Mouse (Mus musculus): ENCODE measurements around the gene Zfp936. TPM values are rescaled to one million over a fixed set of nuclear protein-coding genes. Genes with fewer than 3 reads are reported as not detected.
"Not testable (repeated sequence)": the region's sequence is repeated elsewhere in the genome, so short reads cannot be mapped to it uniquely, and the experiment has no call there.

Zfp936 gene
- polyA plus RNA-seq (2015; fragmentation: Nextera tagmentation; extraction: Ambion mirVana) = not detected in 2 replicates

DNA sequence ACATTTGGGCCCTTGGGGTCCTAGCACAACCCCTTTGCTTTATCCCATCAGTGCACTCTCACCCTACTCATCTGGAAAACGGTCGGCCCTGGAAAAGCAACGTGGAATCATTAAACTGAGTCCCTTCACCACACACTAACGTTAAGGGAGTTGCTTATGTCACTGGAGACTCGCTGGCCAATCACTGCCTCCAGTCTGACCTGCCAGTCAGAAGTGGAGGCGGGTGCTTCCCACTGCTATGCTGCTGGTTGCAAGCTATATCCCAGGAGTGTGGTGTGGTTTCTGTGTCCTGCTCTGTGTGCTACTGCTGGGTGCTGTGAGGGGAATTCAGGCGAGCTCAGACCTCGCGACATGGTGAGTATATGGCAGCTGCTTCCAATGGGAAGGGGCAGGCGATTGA lies at the start of gene Zfp936:
Gene Zfp936, plus strand, starts transcription at position 301 of the 400 bp plus-strand sequence.
- not testable (repeated sequence) for H3K27ac ChIP-seq (ENCODE audit: low read length); H3K36me3 ChIP-seq (ENCODE audit: insufficient read depth, low read length); H3K4me2 ChIP-seq (replicated peaks; ENCODE audit: low read depth, low read length); ATAC-seq; H3K4me3 ChIP-seq (ENCODE audit: low read depth, low read length); H3K9me3 ChIP-seq (ENCODE audit: low read length); H3K27me3 ChIP-seq (replicated peaks; ENCODE audit: insufficient read depth, low read length); H3K9ac ChIP-seq (replicated peaks; ENCODE audit: low read depth); DNase-seq (ENCODE audit: low spot score); H3K4me1 ChIP-seq (ENCODE audit: insufficient read depth, low read depth, low read length)
- 70% methylated on average over 10 of the region's 10 CpGs for WGBS

DNA sequence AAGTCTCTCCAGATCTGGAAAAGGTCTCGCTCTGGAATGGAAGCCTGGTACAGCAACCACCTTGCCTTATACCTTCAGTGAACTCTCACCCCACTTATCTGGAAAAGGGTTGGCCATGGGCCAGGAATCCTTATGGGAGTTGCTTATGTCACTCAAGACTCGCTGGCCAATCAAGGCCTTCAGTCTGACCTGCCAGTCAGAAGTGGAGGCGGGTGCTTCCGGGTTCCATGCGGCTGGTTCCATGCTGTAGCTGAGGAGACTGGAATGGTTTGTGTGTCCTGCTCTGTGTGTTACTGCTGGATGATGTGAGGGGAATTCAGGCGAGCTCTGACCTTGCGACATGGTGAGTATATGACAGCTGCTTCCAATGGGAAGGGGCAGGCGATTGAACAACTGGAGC lies 36.2 kb upstream of the Zfp936 start:
- DNase-seq (ENCODE audit: low spot score) (no peak), ATAC-seq (no peak)
- H3K4me3 ChIP-seq (ENCODE audit: low read depth, low read length) = no peak overlapping the region
- no peak overlapping the region for H3K27ac ChIP-seq (ENCODE audit: low read length)
- no peaks in the 10 kb centered on the region for H3K36me3 ChIP-seq (ENCODE audit: insufficient read depth, low read length)
- WGBS = 85% methylated on average over 8 of the region's 8 CpGs
- H3K27me3 ChIP-seq (replicated peaks; ENCODE audit: insufficient read depth, low read length) = no peaks in the 10 kb centered on the region
- TF ChIP-seq EP300 (IDR thresholded peaks at IDR 0.05) (no peak), CTCF (IDR thresholded peaks at IDR 0.05) (no peak)
- H3K4me2 ChIP-seq (replicated peaks; ENCODE audit: low read depth, low read length) = no peak overlapping the region
- no peaks in the 10 kb centered on the region for H3K4me1 ChIP-seq (ENCODE audit: insufficient read depth, low read depth, low read length)
- H3K9me3 ChIP-seq (ENCODE audit: low read length) = no peaks in the 10 kb centered on the region
- H3K9ac ChIP-seq (replicated peaks; ENCODE audit: low read depth) = no peak overlapping the region

DNA sequence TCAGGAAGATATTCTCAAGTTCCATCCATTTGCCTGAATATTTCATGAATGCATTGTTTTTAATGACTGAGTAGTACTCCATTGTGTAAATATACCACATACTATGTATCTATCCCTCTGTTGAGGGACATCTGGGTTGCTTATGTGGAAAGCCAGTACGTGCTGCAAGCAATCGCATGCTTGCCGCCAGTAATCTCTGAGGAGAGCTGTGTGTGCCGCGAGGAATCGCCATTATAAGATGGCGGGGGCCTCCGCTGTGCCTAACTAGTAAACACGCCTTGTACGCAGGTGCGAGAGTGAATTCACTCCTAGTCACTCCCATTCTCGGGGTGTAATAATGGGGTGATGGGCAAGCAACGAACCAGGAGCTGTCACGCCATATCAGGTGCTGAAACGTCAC lies 14.7 kb downstream of the Zfp936 start:
- H3K4me1 ChIP-seq (ENCODE audit: insufficient read depth, low read depth, low read length); H3K27me3 ChIP-seq (replicated peaks; ENCODE audit: insufficient read depth, low read length); DNase-seq (ENCODE audit: low spot score); H3K36me3 ChIP-seq (ENCODE audit: insufficient read depth, low read length); H3K9me3 ChIP-seq (ENCODE audit: low read length); H3K27ac ChIP-seq (ENCODE audit: low read length); ATAC-seq; H3K4me3 ChIP-seq (ENCODE audit: low read depth, low read length); H3K9ac ChIP-seq (replicated peaks; ENCODE audit: low read depth); H3K4me2 ChIP-seq (replicated peaks; ENCODE audit: low read depth, low read length): not testable (repeated sequence)
- WGBS = 91% methylated on average over 12 of the region's 15 CpGs

DNA sequence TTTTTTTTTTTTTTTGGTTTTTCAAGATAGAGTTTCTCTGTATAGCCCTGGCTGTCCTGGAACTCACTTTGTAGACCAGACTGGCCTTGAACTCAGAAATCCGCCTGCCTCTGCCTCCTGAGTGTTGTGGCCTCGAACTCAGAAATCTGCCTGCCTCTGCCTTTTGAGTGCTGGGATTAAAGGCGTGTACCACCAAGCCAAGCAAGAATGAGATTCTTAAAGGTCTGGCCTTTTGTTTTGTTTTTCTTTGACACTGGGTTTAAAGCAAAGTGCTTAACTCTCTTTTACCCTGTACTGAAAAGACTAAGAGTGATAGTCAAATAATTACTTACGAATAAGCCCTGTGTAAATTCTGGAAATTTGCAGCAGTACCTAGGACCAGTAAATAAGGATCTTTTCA lies 50.1 kb downstream of the Zfp936 start:
- H3K4me3 ChIP-seq (ENCODE audit: low read depth, low read length); H3K4me2 ChIP-seq (replicated peaks; ENCODE audit: low read depth, low read length); H3K27ac ChIP-seq (ENCODE audit: low read length); H3K27me3 ChIP-seq (replicated peaks; ENCODE audit: insufficient read depth, low read length); ATAC-seq; DNase-seq (ENCODE audit: low spot score); H3K36me3 ChIP-seq (ENCODE audit: insufficient read depth, low read length); H3K4me1 ChIP-seq (ENCODE audit: insufficient read depth, low read depth, low read length); H3K9ac ChIP-seq (replicated peaks; ENCODE audit: low read depth); H3K9me3 ChIP-seq (ENCODE audit: low read length): not testable (repeated sequence)
- WGBS = 66% methylated on average over 4 of the region's 4 CpGs

DNA sequence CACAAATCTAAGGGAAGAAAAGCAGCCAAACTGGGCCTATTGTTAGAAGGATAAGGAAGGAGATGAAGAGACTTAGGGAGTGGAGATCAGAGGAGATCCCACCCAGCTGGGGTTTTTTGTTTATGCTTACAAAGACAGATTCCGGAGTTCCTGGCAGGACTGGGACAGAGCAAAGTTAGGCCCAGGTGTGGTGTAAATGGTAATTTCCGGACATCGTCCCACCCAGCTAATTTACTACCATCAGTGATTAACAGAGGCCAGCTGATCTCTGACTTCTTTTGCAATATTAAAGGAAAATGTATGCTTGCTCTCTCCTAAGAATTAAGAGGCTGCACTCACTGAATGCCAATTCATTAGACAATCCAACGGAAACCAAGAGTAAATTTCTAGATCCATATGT lies 53.1 kb downstream of the Zfp936 start:
- H3K9me3 ChIP-seq (ENCODE audit: low read length) = peaks cover 14% of the 10 kb centered on the region

DNA sequence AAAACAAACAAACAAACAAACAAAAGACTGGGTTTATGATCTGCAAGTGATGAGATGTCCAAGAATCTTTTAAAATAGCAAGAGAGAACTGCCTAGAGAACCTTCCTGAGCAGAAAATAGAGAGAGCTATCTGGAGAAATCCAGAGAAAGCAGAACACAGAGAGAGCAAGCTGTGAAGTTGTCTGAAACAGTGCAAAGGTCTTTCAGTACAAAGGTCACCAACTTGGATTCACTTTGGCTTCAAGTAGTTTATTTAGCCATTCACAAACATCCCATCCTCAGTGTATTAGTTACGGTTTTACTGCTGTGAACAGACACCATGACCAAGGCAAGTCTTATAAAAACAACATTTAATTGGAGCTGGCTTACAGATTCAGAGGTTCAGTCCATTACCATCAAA lies 53.8 kb downstream of the Zfp936 start:
- WGBS = 85% methylated on average over 1 of the region's 1 CpGs
- not testable (repeated sequence) for H3K27ac ChIP-seq (ENCODE audit: low read length); H3K4me1 ChIP-seq (ENCODE audit: insufficient read depth, low read depth, low read length); H3K27me3 ChIP-seq (replicated peaks; ENCODE audit: insufficient read depth, low read length); H3K36me3 ChIP-seq (ENCODE audit: insufficient read depth, low read length); H3K4me2 ChIP-seq (replicated peaks; ENCODE audit: low read depth, low read length); H3K9ac ChIP-seq (replicated peaks; ENCODE audit: low read depth); DNase-seq (ENCODE audit: low spot score); H3K4me3 ChIP-seq (ENCODE audit: low read depth, low read length); ATAC-seq
- H3K9me3 ChIP-seq (ENCODE audit: low read length) = peaks cover 14% of the 10 kb centered on the region

More for the DNA sequence above, 53.1 kb downstream of the Zfp936 start:
- WGBS = 76% methylated on average over 4 of the region's 4 CpGs
- not testable (repeated sequence) for H3K4me2 ChIP-seq (replicated peaks; ENCODE audit: low read depth, low read length); H3K4me3 ChIP-seq (ENCODE audit: low read depth, low read length); H3K9ac ChIP-seq (replicated peaks; ENCODE audit: low read depth); H3K27me3 ChIP-seq (replicated peaks; ENCODE audit: insufficient read depth, low read length); DNase-seq (ENCODE audit: low spot score); H3K36me3 ChIP-seq (ENCODE audit: insufficient read depth, low read length); H3K4me1 ChIP-seq (ENCODE audit: insufficient read depth, low read depth, low read length); H3K27ac ChIP-seq (ENCODE audit: low read length); ATAC-seq

DNA sequence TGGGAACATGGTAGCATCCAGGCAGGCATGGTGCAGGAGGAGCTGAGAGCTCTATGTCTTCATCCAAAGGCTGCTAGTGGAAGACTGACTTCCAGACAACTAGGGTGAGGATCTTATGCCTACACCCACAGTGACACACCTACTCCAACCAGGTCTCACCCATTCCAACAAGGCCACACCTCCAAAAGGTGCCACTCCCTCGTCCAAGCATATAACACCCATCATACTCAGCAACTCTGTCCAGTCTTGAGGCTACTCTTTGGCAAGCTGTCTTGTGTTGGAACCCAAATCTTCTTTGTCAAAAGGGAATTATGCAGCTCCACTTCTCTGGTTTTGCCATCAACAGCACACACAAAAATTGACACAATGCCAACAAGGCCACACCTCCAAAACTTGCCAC lies 54.2 kb downstream of the Zfp936 start:
- H3K4me2 ChIP-seq (replicated peaks; ENCODE audit: low read depth, low read length); H3K27ac ChIP-seq (ENCODE audit: low read length); H3K27me3 ChIP-seq (replicated peaks; ENCODE audit: insufficient read depth, low read length); H3K9ac ChIP-seq (replicated peaks; ENCODE audit: low read depth); H3K36me3 ChIP-seq (ENCODE audit: insufficient read depth, low read length); H3K4me1 ChIP-seq (ENCODE audit: insufficient read depth, low read depth, low read length); H3K4me3 ChIP-seq (ENCODE audit: low read depth, low read length); DNase-seq (ENCODE audit: low spot score); ATAC-seq: not testable (repeated sequence)
- peaks cover 14% of the 10 kb centered on the region for H3K9me3 ChIP-seq (ENCODE audit: low read length)
- WGBS = 38% methylated on average over 1 of the region's 1 CpGs

Data from lung, postnatal 0 days (tissue).